In genomic region chr3:107506531-107506930, GRCm38 (mm10) we compare ENCODE assay signal across 13 mouse cellular contexts. TPM values are rescaled to one million over a fixed set of nuclear protein-coding genes. Genes with fewer than 3 reads are reported as not detected.
DNase-seq lines count a peak whose midpoint lies in the region; ATAC-seq and TF ChIP-seq lines count a peak whose summit lies in the region.
"Had no signal": no experiment of that assay in that cellular context is flagged by ENCODE, and none has a peak within 500 bp of the region (broad histone marks: within the 10 kb centered on the region; RNA-seq: fewer than 3 reads in every experiment).

No protein-coding gene starts in this region.

- no peak overlapping the region for H3K4me2 ChIP-seq in hindbrain, embryonic 16.5 days (ENCODE audit: low read length)
- H3K4me2 ChIP-seq in hindbrain, embryonic 13.5 days, result no peak overlapping the region
- no peak overlapping the region for H3K4me2 ChIP-seq in forebrain, embryonic 13.5 days
- no peak overlapping the region for H3K4me2 ChIP-seq in kidney, postnatal 0 days (ENCODE audit: low read length)
- H3K4me2 ChIP-seq: liver, embryonic 13.5 days had no signal

- DNase-seq in embryonic facial prominence, embryonic 10.5 days (ENCODE audit: low spot score), result no peak
- DNase-seq in kidney, postnatal 0 days (ENCODE audit: low spot score), result no peak
- DNase-seq in right cerebral cortex, postnatal 36 days (ENCODE audit: low spot score in 2 of 2), result no peak
- DNase-seq: adrenal gland, postnatal 36 days; liver, embryonic 13.5 days; lung, postnatal 36 days had no signal

- no peaks in the 10 kb centered on the region for H3K9me3 ChIP-seq in hindbrain, embryonic 16.5 days (ENCODE audit: control insufficient read depth, low read length)
- H3K9me3 ChIP-seq in hindbrain, embryonic 13.5 days, result no peaks in the 10 kb centered on the region
- no peaks in the 10 kb centered on the region for H3K9me3 ChIP-seq in embryonic facial prominence, embryonic 10.5 days
- H3K9me3 ChIP-seq in forebrain, embryonic 13.5 days (replicated peaks), result no peaks in the 10 kb centered on the region
- no peaks in the 10 kb centered on the region for H3K9me3 ChIP-seq in kidney, postnatal 0 days (replicated peaks; ENCODE audit: low read length)
- H3K9me3 ChIP-seq: liver, embryonic 13.5 days had no signal

- peaks cover 25% of the 10 kb centered on the region for H3K4me1 ChIP-seq in hindbrain, embryonic 16.5 days (ENCODE audit: control insufficient read depth, insufficient read depth, low read depth, low read length)
- H3K4me1 ChIP-seq in hindbrain, embryonic 13.5 days (replicated peaks), result peaks cover 34% of the 10 kb centered on the region
- peaks cover 54% of the 10 kb centered on the region for H3K4me1 ChIP-seq in embryonic facial prominence, embryonic 10.5 days
- H3K4me1 ChIP-seq in forebrain, embryonic 13.5 days, result peaks cover 48% of the 10 kb centered on the region
- H3K4me1 ChIP-seq in kidney, postnatal 0 days (replicated peaks; ENCODE audit: insufficient read depth, low read length), result peaks cover 24% of the 10 kb centered on the region
- H3K4me1 ChIP-seq: liver, embryonic 13.5 days had no signal

- TF ChIP-seq CTCF in kidney, postnatal 0 days (IDR thresholded peaks at IDR 0.05; ENCODE audit: low read depth), result no peak

- H3K9ac ChIP-seq in hindbrain, embryonic 16.5 days (ENCODE audit: low read depth, low read length), result peak overlapping the region; percentile 24; the same call in 1 of the 2 replicates
- no peak overlapping the region for H3K9ac ChIP-seq in hindbrain, embryonic 13.5 days
- H3K9ac ChIP-seq in forebrain, embryonic 13.5 days, result no peak overlapping the region
- no peak overlapping the region for H3K9ac ChIP-seq in kidney, postnatal 0 days (ENCODE audit: low read depth, low read length)
- H3K9ac ChIP-seq: liver, embryonic 13.5 days had no signal

- WGBS in hindbrain, embryonic 16.5 days, result 54% methylated on average over 4 of the region's 4 CpGs
- WGBS in hindbrain, embryonic 13.5 days, result 78% methylated on average over 4 of the region's 4 CpGs
- WGBS in embryonic facial prominence, embryonic 10.5 days, result 68% methylated on average over 4 of the region's 4 CpGs
- WGBS in forebrain, embryonic 13.5 days, result 49% methylated on average over 4 of the region's 4 CpGs
- WGBS in kidney, postnatal 0 days, result 38% methylated on average over 4 of the region's 4 CpGs

- no peaks in the 10 kb centered on the region for H3K36me3 ChIP-seq in hindbrain, embryonic 16.5 days (ENCODE audit: control insufficient read depth, insufficient read depth, low read length)
- H3K36me3 ChIP-seq in hindbrain, embryonic 13.5 days, result no peaks in the 10 kb centered on the region
- no peaks in the 10 kb centered on the region for H3K36me3 ChIP-seq in embryonic facial prominence, embryonic 10.5 days (replicated peaks)
- no peaks in the 10 kb centered on the region for H3K36me3 ChIP-seq in forebrain, embryonic 13.5 days (ENCODE audit: poor library complexity, severe bottlenecking)
- no peaks in the 10 kb centered on the region for H3K36me3 ChIP-seq in kidney, postnatal 0 days (ENCODE audit: insufficient read depth, low read length)
- H3K36me3 ChIP-seq: liver, embryonic 13.5 days had no signal

- H3K27ac ChIP-seq in hindbrain, embryonic 16.5 days (ENCODE audit: low read depth, low read length), result peak overlapping the region; percentile 31; the same call in 1 of the 2 replicates
- no peak overlapping the region for H3K27ac ChIP-seq in hindbrain, embryonic 13.5 days
- H3K27ac ChIP-seq in embryonic facial prominence, embryonic 10.5 days (replicated peaks), result 0 out of 2 replicates have a peak overlapping the region, but pooled peaks have one; percentile 2
- peak overlapping the region; percentile 84 for H3K27ac ChIP-seq in forebrain, embryonic 13.5 days
- H3K27ac ChIP-seq in kidney, postnatal 0 days, result peak overlapping the region; percentile 77
- H3K27ac ChIP-seq: liver, embryonic 13.5 days had no signal

- no peaks in the 10 kb centered on the region for H3K27me3 ChIP-seq in hindbrain, embryonic 16.5 days (replicated peaks; ENCODE audit: control insufficient read depth, insufficient read depth, low read length)
- H3K27me3 ChIP-seq in hindbrain, embryonic 13.5 days, result 0 out of 2 replicates have a peak, but pooled peaks cover 7% of the 10 kb centered on the region
- no peaks in the 10 kb centered on the region for H3K27me3 ChIP-seq in embryonic facial prominence, embryonic 10.5 days (replicated peaks; ENCODE audit: low read depth, poor library complexity, severe bottlenecking)
- no peaks in the 10 kb centered on the region for H3K27me3 ChIP-seq in forebrain, embryonic 13.5 days
- H3K27me3 ChIP-seq in kidney, postnatal 0 days (ENCODE audit: insufficient read depth, low read length), result no peaks in the 10 kb centered on the region
- H3K27me3 ChIP-seq: liver, embryonic 13.5 days had no signal

- no peak for ATAC-seq in hindbrain, embryonic 16.5 days
- no peak for ATAC-seq in hindbrain, embryonic 13.5 days (ENCODE audit: low FRiP score)
- ATAC-seq in forebrain, embryonic 13.5 days, result no peak
- 0 out of 2 replicates have a peak, but pooled peaks have one; percentile 9 for ATAC-seq in kidney, postnatal 0 days (replicated peaks; ENCODE audit: low FRiP score, low read depth)
- ATAC-seq in granulocyte monocyte progenitor cell, adult 5-6 weeks (replicated peaks; ENCODE audit: poor library complexity, severe bottlenecking), result no peak

- H3K4me3 ChIP-seq in hindbrain, embryonic 16.5 days (ENCODE audit: low read length), result no peak overlapping the region
- no peak overlapping the region for H3K4me3 ChIP-seq in hindbrain, embryonic 13.5 days
- H3K4me3 ChIP-seq in embryonic facial prominence, embryonic 10.5 days, result no peak overlapping the region
- no peak overlapping the region for H3K4me3 ChIP-seq in forebrain, embryonic 13.5 days
- no peak overlapping the region for H3K4me3 ChIP-seq in kidney, postnatal 0 days (replicated peaks; ENCODE audit: low read depth, low read length)
- H3K4me3 ChIP-seq: liver, embryonic 13.5 days had no signal

RNA-seq across cellular contexts. Expression of gene Slc6a17, which starts 11.3 kb away (rescaled TPM):
- 19.1 and 20.4 TPM in 2 replicates for polyA plus RNA-seq in hindbrain, embryonic 16.5 days (2015; fragmentation: Nextera tagmentation; extraction: Ambion mirVana)
- 10.0 and 10.6 TPM in 2 replicates for polyA plus RNA-seq in hindbrain, embryonic 13.5 days (2015; fragmentation: Nextera tagmentation; extraction: Ambion mirVana)
- 2.2 and 4.9 TPM in 2 replicates for polyA plus RNA-seq in embryonic facial prominence, embryonic 10.5 days (2016; fragmentation: Nextera tagmentation; extraction: Ambion mirVana)
- polyA plus RNA-seq in forebrain, embryonic 13.5 days (2015; fragmentation: Nextera tagmentation; extraction: Ambion mirVana), result 9.6 and 11.2 TPM in 2 replicates
- 4.2 and 4.9 TPM in 2 replicates for polyA plus RNA-seq in kidney, postnatal 0 days (2015; fragmentation: Nextera tagmentation; extraction: Ambion mirVana)
- total RNA-seq in granulocyte monocyte progenitor cell, adult 5-6 weeks (2014; fragmentation: Nextera tagmentation), result not detected in 2 replicates
- total RNA-seq in granulocyte monocyte progenitor cell, adult 5-6 weeks (2017), result not detected in 2 replicates

RNA-seq across cellular contexts. Expression of gene Kcnc4, which starts 47.2 kb away (rescaled TPM):
- 8.7 and 9.7 TPM in 2 replicates for polyA plus RNA-seq in hindbrain, embryonic 16.5 days (2015; fragmentation: Nextera tagmentation; extraction: Ambion mirVana)
- 2.1 and 2.3 TPM in 2 replicates for polyA plus RNA-seq in hindbrain, embryonic 13.5 days (2015; fragmentation: Nextera tagmentation; extraction: Ambion mirVana)
- 0.32 and 0.33 TPM in 2 replicates for polyA plus RNA-seq in embryonic facial prominence, embryonic 10.5 days (2016; fragmentation: Nextera tagmentation; extraction: Ambion mirVana)
- polyA plus RNA-seq in forebrain, embryonic 13.5 days (2015; fragmentation: Nextera tagmentation; extraction: Ambion mirVana), result 0.25 and 0.38 TPM in 2 replicates
- polyA plus RNA-seq in kidney, postnatal 0 days (2015; fragmentation: Nextera tagmentation; extraction: Ambion mirVana), result 0.08 and 0.12 TPM in 2 replicates
- not detected in 2 replicates for total RNA-seq in granulocyte monocyte progenitor cell, adult 5-6 weeks (2014; fragmentation: Nextera tagmentation)
- not detected in 2 replicates for total RNA-seq in granulocyte monocyte progenitor cell, adult 5-6 weeks (2017)
- total RNA-seq: hematopoietic stem cell, adult 5-6 weeks had no signal
- polyA plus RNA-seq: liver, embryonic 13.5 days had no signal

RNA-seq across cellular contexts. Expression of gene Ubl4b, which starts 48.3 kb away (rescaled TPM):
- not detected in 2 replicates for polyA plus RNA-seq in hindbrain, embryonic 16.5 days (2015; fragmentation: Nextera tagmentation; extraction: Ambion mirVana)
- not detected in 2 replicates for polyA plus RNA-seq in hindbrain, embryonic 13.5 days (2015; fragmentation: Nextera tagmentation; extraction: Ambion mirVana)
- 0.41 and 0.70 TPM in 2 replicates for polyA plus RNA-seq in embryonic facial prominence, embryonic 10.5 days (2016; fragmentation: Nextera tagmentation; extraction: Ambion mirVana)
- not detected in 2 replicates for polyA plus RNA-seq in forebrain, embryonic 13.5 days (2015; fragmentation: Nextera tagmentation; extraction: Ambion mirVana)
- not detected in 2 replicates for polyA plus RNA-seq in kidney, postnatal 0 days (2015; fragmentation: Nextera tagmentation; extraction: Ambion mirVana)
- not detected in 2 replicates for total RNA-seq in granulocyte monocyte progenitor cell, adult 5-6 weeks (2014; fragmentation: Nextera tagmentation)
- not detected in 2 replicates for total RNA-seq in granulocyte monocyte progenitor cell, adult 5-6 weeks (2017)
- total RNA-seq: adrenal gland, postnatal 36 days; hematopoietic stem cell, adult 5-6 weeks; layer of hippocampus, adult 8-10 months; left cerebral cortex, postnatal 36 days had no signal
- polyA plus RNA-seq: liver, embryonic 13.5 days had no signal
